Mouse (Mus musculus) kidney, adult 8-10 months (tissue): ENCODE measurements around the gene Ncstn.
A peak's percentile ranks its signal among the peaks of the same experiment; 100 is the strongest.

Experiments used
- DNase-seq, 2 experiments: peaks; one replicate each; pipeline ENCODE4 v3.0.0; 2022

Gene Ncstn

GRCm38 (mm10) chr1:172082101-172082898 lies at the start of gene Ncstn, which contains the start of gene Copa:
TSS of gene Ncstn (minus strand) at chr1:172082795.
TSS of gene Copa (plus strand) at chr1:172082529.
- peak; percentile 93 to 95 for DNase-seq

- no peak for DNase-seq
Measured at GRCm38 (mm10) chr1:172132319-172132718, 49.7 kb upstream of the Ncstn start.

DNA sequence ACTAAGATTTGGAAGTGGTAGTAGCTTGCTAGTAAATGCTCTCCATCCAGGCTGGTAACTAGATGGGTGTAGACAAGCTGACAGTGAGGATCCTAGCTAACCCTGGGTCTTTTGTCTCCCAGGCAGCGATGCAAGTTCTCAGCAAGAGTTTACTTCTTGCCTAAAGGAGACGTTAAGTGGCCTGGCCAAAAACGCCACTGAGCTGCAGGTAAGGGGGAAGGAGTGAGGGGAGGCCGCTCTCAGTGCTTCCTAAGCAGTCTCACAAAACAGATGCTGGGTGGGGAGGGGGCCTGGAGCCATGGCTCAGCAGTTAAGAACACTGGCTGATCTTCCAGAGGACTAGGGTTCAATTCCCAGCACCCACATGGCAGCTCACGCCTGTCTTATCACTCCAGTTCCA lies 47.2 kb upstream of the Ncstn start:
- no peak for DNase-seq

DNA sequence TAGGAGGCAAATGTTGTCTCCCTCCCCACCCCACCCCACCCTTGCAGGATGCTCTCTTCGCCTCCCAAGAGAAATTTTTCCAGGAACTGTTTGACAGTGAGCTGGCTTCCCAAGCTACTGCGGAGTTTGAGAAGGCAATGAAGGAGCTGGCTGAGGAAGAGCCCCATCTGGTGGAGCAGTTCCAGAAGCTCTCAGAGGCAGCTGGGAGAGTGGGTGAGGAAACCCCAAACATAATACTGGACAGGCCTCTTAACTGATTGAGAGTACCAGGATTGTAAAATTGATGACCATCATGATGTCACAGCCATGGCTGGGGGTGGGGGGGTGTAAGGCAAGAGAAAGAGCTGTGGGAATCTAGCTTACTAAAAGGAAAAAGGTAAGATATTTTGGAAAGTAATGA lies 46.5 kb upstream of the Ncstn start:
- no peak for DNase-seq

GRCm38 (mm10) chr1:172128563-172128962 lies 46.0 kb upstream of the Ncstn start:
- DNase-seq = no peak

GRCm38 (mm10) chr1:172127487-172127886 lies 44.9 kb upstream of the Ncstn start:
- DNase-seq = peak in 1 of 2 experiments; percentile 32

DNA sequence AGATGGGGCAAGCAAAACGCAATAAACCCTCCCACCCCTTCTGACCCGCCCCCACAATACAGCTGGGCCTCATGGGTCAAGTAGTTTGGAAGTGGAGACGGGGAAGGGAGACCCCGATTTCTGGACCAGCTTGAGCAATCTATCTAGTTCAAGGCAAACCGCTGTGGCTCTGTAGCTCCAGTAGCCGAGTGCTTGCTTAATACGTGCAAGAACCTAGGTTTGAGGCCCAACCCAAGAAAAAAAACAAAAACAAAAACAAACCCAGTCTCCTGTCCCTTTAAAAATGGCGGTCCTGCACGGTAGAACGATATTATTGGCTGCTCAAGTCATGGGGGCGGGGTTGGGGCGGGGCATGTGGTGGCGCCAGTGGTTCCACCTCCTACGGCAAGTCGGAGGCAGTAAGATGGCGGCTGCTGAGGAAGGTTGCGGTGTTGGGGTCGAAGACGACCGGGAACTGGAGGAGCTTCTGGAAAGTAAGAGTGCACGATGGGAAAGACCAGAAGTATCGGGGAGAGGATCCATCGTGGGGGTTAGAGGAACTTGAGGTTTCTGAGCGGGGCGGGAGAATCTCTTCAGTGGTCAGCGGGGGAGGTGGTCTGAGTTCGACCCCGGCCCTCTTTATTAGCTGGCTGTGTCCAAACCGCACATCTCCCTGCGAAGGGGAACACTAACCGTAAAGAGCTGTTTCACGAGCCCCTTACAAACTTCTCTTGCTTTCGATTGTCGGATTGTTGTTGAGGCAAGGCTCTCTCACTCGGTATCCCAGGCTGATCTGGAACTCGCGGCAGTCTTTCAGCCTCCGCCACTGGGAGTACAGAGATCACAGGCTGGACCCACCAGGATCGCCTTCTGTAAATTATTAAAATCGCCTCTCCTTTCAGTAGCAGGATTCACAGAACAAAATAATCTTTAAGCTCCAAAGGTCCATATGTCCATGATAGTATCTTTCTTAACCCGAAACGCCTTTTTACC lies 44.1 kb upstream of the Ncstn start, which contains the start of gene Pex19:
Gene Pex19, plus strand, starts transcription at position 380 of the 972 bp plus-strand sequence.
- DNase-seq = peak; percentile 64 to 71

DNA sequence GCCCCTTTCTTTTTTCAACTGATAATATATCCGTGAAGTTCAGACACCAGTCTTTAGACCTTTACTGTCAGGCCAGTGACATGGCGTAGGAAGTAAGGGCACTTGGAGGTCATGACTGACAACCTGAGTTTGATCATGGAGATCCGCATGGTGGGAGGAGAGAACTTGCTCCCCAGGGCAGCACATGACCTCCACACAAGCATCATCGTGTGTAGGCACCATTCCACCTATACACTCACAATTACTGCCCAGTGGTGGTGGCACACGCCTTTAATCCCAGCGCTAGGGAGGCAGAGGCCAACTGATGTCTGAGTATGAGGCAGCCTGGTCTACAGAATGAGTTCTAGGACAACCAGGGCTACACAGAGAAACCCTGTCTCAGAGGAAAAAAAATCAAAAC lies 42.0 kb upstream of the Ncstn start:
- DNase-seq = no peak

GRCm38 (mm10) chr1:172122671-172123070 lies 40.1 kb upstream of the Ncstn start:
- DNase-seq = no peak

DNA sequence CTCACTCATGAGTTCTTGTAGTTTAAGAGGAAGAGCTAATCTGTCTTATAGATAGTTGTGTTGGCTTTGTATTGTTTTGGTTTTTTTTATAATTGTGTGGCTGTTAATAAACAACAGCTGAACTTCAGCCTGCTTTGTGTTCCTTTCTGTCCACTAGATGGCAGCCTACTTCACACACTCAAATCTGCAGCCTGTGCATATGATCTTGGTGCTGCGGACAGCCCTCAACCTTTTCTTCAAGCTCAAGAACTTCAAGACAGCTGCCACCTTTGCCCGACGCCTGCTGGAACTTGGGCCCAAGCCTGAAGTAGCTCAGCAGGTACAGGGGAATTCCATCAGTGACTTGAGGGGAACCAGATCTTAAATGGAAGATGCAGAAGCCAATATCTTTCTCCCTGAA lies 37.1 kb upstream of the Ncstn start:
- DNase-seq = peak; percentile 60 to 67

GRCm38 (mm10) chr1:172119100-172119499 lies 36.5 kb upstream of the Ncstn start:
- no peak for DNase-seq

DNA sequence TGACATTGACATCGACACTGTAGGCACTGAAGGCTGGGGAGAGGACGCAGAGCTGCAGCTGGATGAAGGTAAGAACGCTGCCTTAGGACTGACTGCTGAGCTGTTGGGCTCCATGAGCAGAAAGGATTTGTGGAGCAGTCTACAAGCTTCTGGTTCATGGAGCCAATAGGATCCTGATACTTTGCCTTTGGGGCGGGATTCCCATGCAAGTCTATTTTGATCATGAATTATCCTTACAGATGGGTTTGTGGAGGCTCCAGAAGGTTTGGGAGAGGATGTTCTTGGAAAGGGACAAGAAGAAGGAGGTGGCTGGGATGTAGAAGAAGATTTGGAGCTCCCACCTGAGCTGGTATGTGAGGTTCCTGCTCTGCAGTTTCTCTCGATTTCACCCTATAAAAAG lies 34.4 kb upstream of the Ncstn start:
- DNase-seq = no peak

GRCm38 (mm10) chr1:172107777-172108477 lies 25.3 kb upstream of the Ncstn start:
- no peak for DNase-seq

DNA sequence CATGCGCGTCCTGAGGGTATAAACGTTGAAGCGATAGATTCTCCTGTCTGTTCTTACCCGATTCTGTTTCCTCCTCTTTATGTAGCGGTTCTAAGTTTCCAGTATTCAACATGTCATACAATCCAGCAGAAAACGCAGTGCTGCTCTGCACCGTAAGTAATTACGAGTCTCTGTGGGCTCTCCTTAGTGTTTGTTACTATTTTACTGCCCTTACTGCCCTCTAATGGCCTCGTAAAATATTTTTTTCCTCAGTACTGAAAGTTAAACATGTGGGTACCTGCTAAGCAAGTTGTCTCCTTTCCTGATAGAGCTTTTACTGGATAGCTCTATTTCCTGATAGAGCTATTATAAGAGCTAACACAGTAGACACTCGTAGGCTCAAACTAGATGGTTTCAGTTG lies 22.5 kb upstream of the Ncstn start:
- DNase-seq = no peak

- DNase-seq = no peak
Measured at GRCm38 (mm10) chr1:172103619-172104018, 21.0 kb upstream of the Ncstn start.

DNA sequence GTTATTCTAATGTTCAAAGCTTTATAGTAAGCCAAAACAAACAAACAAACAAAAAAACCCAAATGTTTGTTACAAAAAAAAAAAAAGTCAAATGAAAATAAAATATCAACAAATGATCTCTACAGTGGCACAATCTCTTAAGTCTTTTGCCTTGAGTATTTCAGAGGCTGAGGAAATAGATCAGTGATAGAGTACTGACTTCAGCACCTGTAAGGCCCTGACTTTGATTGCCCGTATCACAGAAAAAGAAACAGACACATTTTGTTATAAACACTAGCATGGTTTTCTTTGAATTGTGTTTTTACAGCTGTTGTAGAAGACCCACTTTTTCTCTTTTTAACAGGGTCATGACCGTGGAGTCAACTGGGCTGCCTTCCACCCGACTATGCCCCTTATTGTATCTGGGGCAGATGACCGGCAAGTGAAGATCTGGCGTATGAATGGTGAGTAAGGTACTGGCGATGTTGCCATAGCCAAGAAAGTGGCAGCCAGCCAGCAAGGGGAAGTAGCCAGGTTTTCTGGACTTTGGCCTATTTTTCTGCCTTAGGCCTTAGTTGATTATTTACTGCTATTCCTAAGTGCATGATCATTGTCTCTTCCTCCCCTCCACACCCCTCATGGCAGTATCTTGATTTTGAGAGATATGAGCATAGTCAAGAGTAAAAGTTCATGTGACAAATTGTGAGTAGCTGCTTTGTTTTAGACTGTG lies 16.9 kb upstream of the Ncstn start:
- DNase-seq = peak; percentile 90

GRCm38 (mm10) chr1:172095202-172095601 lies 12.6 kb upstream of the Ncstn start:
- no peak for DNase-seq

- DNase-seq = peak in 1 of 2 experiments; percentile 61
Measured at GRCm38 (mm10) chr1:172094295-172094694, 11.7 kb upstream of the Ncstn start.

- DNase-seq = peak; percentile 60 to 79
Measured at GRCm38 (mm10) chr1:172093522-172093921, 10.9 kb upstream of the Ncstn start.

DNA sequence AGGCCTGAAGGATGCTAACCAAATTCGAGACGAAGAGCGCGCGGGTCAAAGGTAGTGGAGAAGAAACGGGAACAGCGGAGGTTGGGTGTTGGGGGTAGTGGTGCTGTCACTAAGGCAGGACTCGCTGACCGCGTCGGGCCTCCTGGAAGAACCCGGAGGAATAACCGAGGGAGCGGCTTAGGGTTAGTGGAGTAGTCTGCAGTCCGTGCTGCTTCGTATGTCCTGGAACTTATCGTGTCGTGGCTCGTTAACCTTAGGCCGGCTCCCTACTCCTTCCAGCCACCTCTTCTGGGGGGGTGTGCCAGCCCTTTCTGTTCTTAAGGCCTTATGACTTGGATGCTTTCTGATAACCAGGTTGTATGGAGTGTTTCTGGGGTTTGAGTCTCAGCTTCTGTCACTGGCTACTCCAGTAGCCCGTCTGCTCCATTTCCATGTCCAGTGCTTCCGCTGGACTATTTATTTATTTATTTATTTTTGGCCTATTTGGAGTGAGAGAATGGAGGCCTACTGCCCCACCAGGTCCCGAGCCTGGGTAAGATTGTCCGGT lies 377 bp upstream of the Ncstn start:
- no peak for DNase-seq

GRCm38 (mm10) chr1:172077981-172078380 lies 4.6 kb downstream of the Ncstn start:
- DNase-seq = no peak

DNA sequence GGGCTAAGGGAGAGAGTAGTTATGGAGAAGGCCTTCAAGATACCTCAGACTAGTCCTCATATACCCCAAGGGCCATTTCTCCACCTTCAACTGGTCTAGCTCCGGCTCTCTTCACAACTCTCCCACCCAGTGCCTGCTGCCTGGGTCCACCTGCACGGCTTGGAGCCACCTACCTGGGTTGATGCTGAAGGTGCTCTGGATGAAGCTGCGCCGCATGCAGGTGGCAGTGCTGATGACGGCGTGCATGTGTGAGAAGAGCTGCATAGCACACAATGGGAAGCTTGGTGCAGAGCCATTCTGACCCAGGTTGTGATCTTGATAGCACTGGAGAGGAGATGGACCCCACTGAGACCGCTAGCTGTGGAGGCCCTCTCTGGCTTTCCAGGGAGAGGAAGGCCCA lies 10.0 kb downstream of the Ncstn start:
- no peak for DNase-seq
